Mouse (Mus musculus) midbrain, embryonic 14.5 days (tissue): ENCODE measurements around the gene Pkd1l3. TPM values are rescaled to one million over a fixed set of nuclear protein-coding genes. Genes with fewer than 3 reads are reported as not detected.

Experiments used
- ATAC-seq: fragments of 200-750 bp; cut with Nextera tagmentation; 2 replicates; pipeline ENCODE4 v1.8.0; 2017; ENCODE audit warnings: moderate number of reproducible peaks, moderate library complexity; ENCODE audit not compliant: low FRiP score, low TSS enrichment
- DNase-seq: peaks from one replicate; pipeline ENCODE4 v3.0.0-alpha.2; 2015
- H3K27ac ChIP-seq: fragments of 300-500 bp; sonication (generic); replicated peaks from 2 replicates; pipeline ENCODE4 v1.5.1; 2014; ENCODE audit warnings: mild to moderate bottlenecking, low read depth, low read length, moderate library complexity
- H3K27me3 ChIP-seq: fragments of 300-500 bp; sonication (generic); 2 replicates; pipeline ENCODE4 v1.6.1; 2014; ENCODE audit warnings: low read length, control low read depth, mixed read lengths; ENCODE audit not compliant: control insufficient read depth, insufficient read depth
- H3K36me3 ChIP-seq: fragments of 300-500 bp; sonication (generic); 2 replicates; pipeline ENCODE4 v1.6.1; 2014; ENCODE audit warnings: low read length, control low read depth; ENCODE audit not compliant: control insufficient read depth, insufficient read depth
- H3K4me1 ChIP-seq: fragments of 300-500 bp; sonication (generic); 2 replicates; pipeline ENCODE4 v1.6.1; 2014; ENCODE audit warnings: mild to moderate bottlenecking, antibody characterized with exemption, low read length, control low read depth; ENCODE audit not compliant: control insufficient read depth, insufficient read depth
- H3K4me2 ChIP-seq: fragments of 300-500 bp; sonication (generic); 2 replicates; pipeline ENCODE4 v1.6.1; 2014; ENCODE audit warnings: mild to moderate bottlenecking, low read length, moderate library complexity
- H3K4me3 ChIP-seq: fragments of 300-500 bp; sonication (generic); replicated peaks from 2 replicates; pipeline ENCODE4 v1.5.1; 2014; ENCODE audit warnings: low read depth, low read length
- H3K9ac ChIP-seq: fragments of 300-500 bp; sonication (generic); replicated peaks from 2 replicates; pipeline ENCODE4 v1.6.1; 2014; ENCODE audit warnings: mild to moderate bottlenecking, low read length, moderate library complexity
- H3K9me3 ChIP-seq: fragments of 300-500 bp; sonication (generic); 2 replicates; pipeline ENCODE4 v1.6.1; 2016; ENCODE audit warnings: low read length, control low read depth, mixed read lengths; ENCODE audit not compliant: control insufficient read depth
- WGBS: fragments of 180-500 bp; shearing (Covaris S2); extraction: QIAGEN DNeasy Blood & Tissue Kit; methylation state at CpG from one replicate; pipeline ENCODE4 v1.1.7; 2014; 5-methylcytosine and 5-hydroxymethylcytosine counted together
- polyA plus RNA-seq: library from polyadenylated mRNA; unstranded; fragments of >200 nt; fragmentation: Nextera tagmentation; extraction: Ambion mirVana; gene quantifications from 2 replicates; pipeline ENCODE4 v1.2.1, GENCODE M21; 2014

The Pkd1l3 gene
- polyA plus RNA-seq, 1 experiment from 2014 or later = 0.12 TPM

DNA sequence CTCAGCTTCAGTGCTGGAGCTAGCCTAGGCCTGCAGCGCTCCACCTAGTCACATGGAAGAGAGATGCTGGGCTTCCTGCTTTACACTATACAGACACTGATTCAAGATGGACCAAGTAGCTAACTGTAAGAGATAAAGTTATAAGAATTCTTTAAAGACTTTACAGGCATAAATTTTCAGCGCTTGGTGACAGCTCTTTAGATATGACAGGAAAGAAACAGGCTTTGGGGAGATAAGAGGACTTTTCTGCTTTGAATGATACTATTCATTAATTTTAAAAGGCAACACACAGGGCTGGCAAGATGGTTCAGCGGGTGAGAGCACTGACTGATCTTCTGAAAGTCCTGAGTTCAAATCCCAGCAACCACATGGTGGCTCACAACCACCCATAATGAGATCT lies 84.2 kb downstream of the Pkd1l3 start:
- Histone ChIP-seq H3K4me2 (no peak overlapping the region), H3K9me3 (no peaks in the 10 kb centered on the region), H3K4me3 (no peak overlapping the region), H3K4me1 (peaks cover 3% of the 10 kb centered on the region; the same call in 1 of the 2 replicates), H3K27ac (no peak overlapping the region), H3K27me3 (no peaks in the 10 kb centered on the region), H3K36me3 (no peaks in the 10 kb centered on the region), H3K9ac (no peak overlapping the region)
- WGBS = 78% methylated on average over 3 of the region's 3 CpGs
- no peak for DNase-seq
- ATAC-seq = no peak

DNA sequence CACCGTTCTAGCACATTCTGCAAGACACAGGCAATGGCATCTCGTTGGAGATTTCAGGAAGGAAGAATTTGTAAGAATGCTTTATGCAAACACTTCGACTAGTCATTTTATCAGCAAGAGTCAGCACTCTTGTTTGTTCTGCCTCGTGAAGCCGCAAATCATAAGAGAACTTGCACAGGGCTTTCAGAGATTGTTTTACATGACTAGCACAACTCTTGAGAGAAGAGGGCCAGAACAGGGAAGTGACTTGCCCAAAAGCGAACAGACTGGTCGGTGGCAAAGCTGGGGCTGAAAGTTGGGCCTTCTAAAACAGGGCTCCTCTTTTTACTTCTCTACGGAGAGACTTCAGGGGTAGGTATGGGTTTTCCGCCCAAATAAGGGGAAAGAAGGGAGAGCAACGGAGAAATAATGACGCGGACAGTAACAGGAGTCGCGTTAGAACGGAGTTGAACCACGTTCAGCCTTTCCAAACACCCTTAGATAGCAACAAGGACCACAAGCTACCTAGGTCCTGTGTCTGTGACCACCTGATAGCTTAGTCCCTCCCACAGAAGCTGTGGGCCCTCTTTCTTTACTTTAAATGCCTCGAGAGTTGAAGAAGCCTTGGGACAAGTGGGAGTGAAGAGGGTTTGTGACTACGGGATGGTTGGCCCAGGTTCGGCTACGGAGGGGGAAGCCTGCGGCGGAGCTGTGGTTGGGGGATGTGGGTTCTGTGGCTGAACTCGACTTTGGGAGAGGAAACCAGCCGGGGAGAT lies 90.4 kb downstream of the Pkd1l3 start:
- H3K4me2 ChIP-seq = peak overlapping the region; percentile 57

DNA sequence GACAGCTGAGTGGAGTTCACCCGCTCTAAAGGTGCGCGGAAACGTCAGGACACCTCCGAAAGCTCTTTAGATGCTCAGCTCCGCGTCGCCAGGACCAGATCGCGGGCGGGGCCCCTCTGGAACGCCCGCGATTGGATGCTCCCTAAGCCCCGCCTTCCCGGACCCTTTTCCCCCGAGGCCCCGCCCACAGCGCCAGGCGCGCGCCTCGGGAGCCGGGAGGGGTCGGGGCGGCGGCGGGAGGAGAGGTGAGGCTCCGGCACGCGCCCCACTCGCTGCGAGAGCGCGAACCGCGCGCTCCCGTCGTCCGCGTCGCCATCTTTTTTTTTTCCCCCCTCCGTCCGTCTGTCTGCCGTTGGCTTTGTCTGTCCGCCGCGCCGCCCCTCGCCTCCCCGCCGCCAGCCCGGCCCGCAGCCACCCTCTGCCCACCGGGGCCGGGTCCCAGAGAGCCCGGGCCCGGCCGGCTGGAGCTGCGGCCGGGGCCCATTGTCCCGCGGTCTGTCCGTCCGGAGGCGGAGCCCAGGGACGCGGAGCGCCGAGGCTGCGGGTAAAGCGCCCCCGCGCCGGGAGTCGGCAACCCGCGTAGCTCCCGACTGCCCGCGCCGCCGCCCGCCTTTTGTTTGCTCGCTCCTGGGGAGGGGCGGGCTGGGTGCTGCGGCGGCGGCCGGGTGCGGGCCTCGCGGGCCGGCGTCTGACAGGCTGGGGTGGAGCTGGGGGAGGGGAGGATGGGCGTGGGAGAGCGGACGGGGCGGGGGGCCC lies 91.2 kb downstream of the Pkd1l3 start, which contains the start of gene Zfp821:
Gene Zfp821 (plus strand): TSS at position 227 of the 756 bp plus-strand sequence.
- peak within 1 kb of the TSS; percentile 99 for H3K4me3 ChIP-seq
- H3K4me1 ChIP-seq = peaks cover 25% of the 10 kb centered on the region
- peak within 1 kb of the TSS; percentile 100 for H3K9ac ChIP-seq
- peak within 1 kb of the TSS; percentile 97 for H3K27ac ChIP-seq
- peak; percentile 99 for DNase-seq
- under 1% methylated on average over 85 of the region's 100 CpGs for WGBS
- H3K9me3 ChIP-seq = no peaks in the 10 kb centered on the region
- H3K27me3 ChIP-seq = no peaks in the 10 kb centered on the region
- peak; percentile 86 for ATAC-seq
- peak within 1 kb of the TSS; percentile 57 for H3K4me2 ChIP-seq
- H3K36me3 ChIP-seq = peaks cover 30% of the 10 kb centered on the region

More for the DNA sequence above, 90.4 kb downstream of the Pkd1l3 start:
- H3K4me1 ChIP-seq = peaks cover 25% of the 10 kb centered on the region
- ATAC-seq (no peak), DNase-seq (no peak)
- H3K36me3 ChIP-seq = peaks cover 22% of the 10 kb centered on the region
- peak overlapping the region; percentile 100 for H3K9ac ChIP-seq
- peak overlapping the region; percentile 99 for H3K4me3 ChIP-seq
- H3K9me3 ChIP-seq = no peaks in the 10 kb centered on the region
- H3K27me3 ChIP-seq = no peaks in the 10 kb centered on the region
- H3K27ac ChIP-seq = peak overlapping the region; percentile 97; the same call in 1 of the 2 replicates
- 13% methylated on average over 24 of the region's 24 CpGs for WGBS

DNA sequence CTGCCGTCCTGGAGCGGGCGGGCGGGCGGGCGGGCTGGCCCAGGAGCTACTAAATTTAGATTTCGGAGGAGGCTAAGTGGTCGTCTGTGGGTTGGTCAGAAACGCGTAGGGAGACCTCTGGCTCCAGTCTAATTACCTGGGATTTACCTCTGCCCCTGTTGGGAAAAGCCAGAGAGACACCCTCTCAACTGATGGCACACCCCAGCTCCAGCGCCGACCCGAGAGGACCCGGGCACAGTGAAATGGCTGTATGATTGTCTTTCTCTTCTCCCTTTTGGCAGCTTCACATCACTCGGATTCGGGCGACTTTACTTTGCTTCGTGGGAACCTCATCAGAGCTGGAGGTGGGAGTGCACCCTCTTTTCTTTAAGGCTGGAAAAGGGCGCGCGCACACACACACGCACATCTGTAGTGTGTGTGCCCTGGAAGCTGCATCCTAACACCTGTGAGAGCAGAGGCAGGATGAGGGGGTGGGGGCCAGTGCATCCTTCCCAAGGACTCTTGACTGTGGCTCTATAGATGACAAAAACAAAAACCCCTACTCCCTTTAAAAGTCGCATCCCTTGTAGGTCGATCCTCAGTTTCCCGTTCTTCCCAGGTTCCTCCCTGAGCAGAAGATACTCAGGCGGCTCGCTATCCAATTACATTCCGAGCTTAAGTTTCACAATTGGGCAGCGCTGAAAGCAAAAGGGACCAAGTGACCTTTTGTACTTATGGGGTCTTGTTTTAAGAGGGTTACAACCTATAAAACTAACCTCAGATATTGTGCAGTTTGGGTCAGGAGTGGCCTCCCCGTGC lies 92.0 kb downstream of the Pkd1l3 start:
- under 1% methylated on average over 30 of the region's 30 CpGs for WGBS
- ATAC-seq (peak; percentile 38), DNase-seq (peak; percentile 59)
- Histone ChIP-seq H3K27me3 (no peaks in the 10 kb centered on the region), H3K9ac (peak overlapping the region; percentile 100), H3K4me2 (peak overlapping the region; percentile 57), H3K4me3 (peak overlapping the region; percentile 99), H3K27ac (peak overlapping the region; percentile 97), H3K36me3 (peaks cover 37% of the 10 kb centered on the region), H3K4me1 (peaks cover 25% of the 10 kb centered on the region), H3K9me3 (no peaks in the 10 kb centered on the region)

DNA sequence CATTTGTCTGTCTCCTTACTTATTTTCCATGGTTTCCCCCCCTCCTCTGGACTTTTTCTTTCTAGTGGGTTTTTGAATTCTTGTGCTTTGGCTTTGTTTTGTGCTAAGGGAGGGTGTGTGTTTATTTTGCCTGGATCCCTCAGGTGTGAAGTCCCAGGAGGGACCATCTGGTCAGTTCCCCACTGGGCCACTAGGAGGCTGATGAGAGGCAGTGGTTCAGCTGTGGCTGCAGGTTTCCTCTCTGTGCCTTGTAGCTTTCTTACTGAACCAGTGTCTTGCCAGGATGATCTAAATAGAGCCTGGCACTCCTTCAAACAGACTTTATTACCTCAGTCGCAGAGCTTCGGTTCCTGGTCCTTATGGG lies 92.5 kb downstream of the Pkd1l3 start:
- H3K27ac ChIP-seq = no peak overlapping the region; the same call in 1 of the 2 replicates
- H3K9me3 ChIP-seq = no peaks in the 10 kb centered on the region
- peak overlapping the region; percentile 99 for H3K4me3 ChIP-seq
- H3K36me3 ChIP-seq = peaks cover 43% of the 10 kb centered on the region
- 22% methylated on average over 2 of the region's 2 CpGs for WGBS
- H3K27me3 ChIP-seq = no peaks in the 10 kb centered on the region
- H3K4me1 ChIP-seq = peaks cover 25% of the 10 kb centered on the region
- H3K4me2 ChIP-seq = peak overlapping the region; percentile 57
- H3K9ac ChIP-seq = peak overlapping the region; percentile 100; the same call in 1 of the 2 replicates
- DNase-seq (peak; percentile 84), ATAC-seq (0 out of 2 replicates have a peak, but pooled peaks have one; percentile 42)

DNA sequence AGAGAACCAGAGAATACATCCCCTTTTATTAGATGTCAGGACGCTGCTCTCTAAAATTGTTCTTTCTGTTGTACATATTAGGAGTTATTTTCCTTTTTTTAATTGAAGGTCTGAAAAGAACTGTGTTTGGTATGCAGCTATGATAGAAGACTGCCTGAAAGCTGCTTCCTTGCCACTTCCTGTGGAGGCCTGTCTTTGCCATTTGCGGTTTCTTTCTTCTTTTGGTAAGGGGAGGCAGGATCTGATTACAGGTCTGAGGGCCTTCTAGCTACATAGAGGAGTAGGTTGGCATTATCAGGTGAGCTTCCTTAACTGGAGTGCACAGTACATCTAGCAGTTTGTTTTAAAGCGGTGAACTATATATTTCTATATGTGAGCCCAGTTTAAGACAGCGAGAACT lies 93.6 kb downstream of the Pkd1l3 start:
- Histone ChIP-seq H3K4me1 (peaks cover 25% of the 10 kb centered on the region), H3K4me3 (peak overlapping the region; percentile 99; the same call in 1 of the 2 replicates), H3K4me2 (peak overlapping the region; percentile 57), H3K27ac (no peak overlapping the region), H3K9ac (no peak overlapping the region), H3K9me3 (no peaks in the 10 kb centered on the region), H3K36me3 (peaks cover 54% of the 10 kb centered on the region), H3K27me3 (no peaks in the 10 kb centered on the region)
- 96% methylated on average over 4 of the region's 4 CpGs for WGBS
- no peak for DNase-seq
- no peak for ATAC-seq

DNA sequence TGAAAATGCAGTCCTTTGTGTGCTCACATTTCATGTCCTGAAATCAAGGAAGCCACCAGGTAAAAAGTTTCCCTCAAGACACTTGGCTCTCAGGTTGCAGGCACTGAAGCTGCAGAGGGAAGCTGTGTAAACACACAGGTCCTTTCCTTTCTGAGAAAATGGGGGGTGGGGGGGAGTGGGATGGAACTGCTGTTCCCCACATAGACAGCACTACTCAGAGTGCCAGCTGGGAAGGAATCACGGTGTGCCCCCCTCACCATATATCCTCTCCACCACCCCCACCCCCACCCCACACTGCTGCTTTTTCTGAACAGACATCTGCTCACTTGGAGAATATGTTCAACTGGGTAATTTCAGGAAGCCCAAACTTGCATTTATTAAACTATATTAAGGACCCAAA lies 98.2 kb downstream of the Pkd1l3 start:
- Histone ChIP-seq H3K27me3 (no peaks in the 10 kb centered on the region), H3K9ac (no peak overlapping the region), H3K36me3 (peaks cover 94% of the 10 kb centered on the region), H3K4me3 (no peak overlapping the region), H3K27ac (no peak overlapping the region), H3K9me3 (no peaks in the 10 kb centered on the region), H3K4me2 (no peak overlapping the region), H3K4me1 (peaks cover 10% of the 10 kb centered on the region)
- ATAC-seq (no peak), DNase-seq (no peak)
- WGBS = 90% methylated on average over 1 of the region's 1 CpGs

DNA sequence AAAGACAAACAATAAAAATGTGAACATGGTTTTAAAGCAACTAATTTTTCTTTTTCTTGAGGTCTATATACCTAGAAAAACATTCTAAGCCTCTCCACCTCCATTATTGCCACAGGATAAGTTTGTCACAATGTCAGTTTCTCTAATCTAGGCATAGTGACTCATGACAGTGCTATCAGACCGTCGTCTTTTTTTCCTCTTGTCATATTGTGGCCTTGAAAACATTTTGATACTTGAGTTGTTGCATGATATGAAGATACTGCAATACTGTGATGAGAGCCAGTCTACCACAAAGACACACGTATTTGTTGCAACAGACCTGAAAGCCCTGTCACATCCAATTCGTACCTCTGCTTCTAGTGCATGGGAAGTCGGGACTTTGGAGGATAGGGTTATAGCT lies 100.6 kb downstream of the Pkd1l3 start:
- Histone ChIP-seq H3K27me3 (no peaks in the 10 kb centered on the region), H3K9me3 (no peaks in the 10 kb centered on the region), H3K9ac (no peak overlapping the region), H3K4me1 (no peaks in the 10 kb centered on the region), H3K27ac (no peak overlapping the region), H3K4me3 (no peak overlapping the region), H3K4me2 (no peak overlapping the region), H3K36me3 (peaks cover 95% of the 10 kb centered on the region)
- ATAC-seq (no peak), DNase-seq (no peak)
- WGBS = 98% methylated on average over 5 of the region's 5 CpGs
